Mouse (Mus musculus): ENCODE data around the gene Bmpr1b.

- TF ChIP-seq CTCF (IDR thresholded peaks at IDR 0.05; ENCODE audit: low read depth) (no peak), EP300 (optimal IDR thresholded peaks at IDR 0.05) (no peak)
Measured at GRCm38 (mm10) chr3:142114190-142114589, 55.0 kb downstream of the Bmpr1b start.

Measured in stomach, postnatal 0 days (tissue).